Mouse (Mus musculus): ENCODE results near the gene Idh2.

GRCm38 (mm10) chr7:80081586-80082554 lies 33.3 kb downstream of the Idh2 start:
- TF ChIP-seq CTCF (IDR thresholded peaks at IDR 0.05; ENCODE audit: borderline replicate concordance, insufficient read depth, low read length) (no peak), POLR2A (IDR thresholded peaks at IDR 0.05; ENCODE audit: low read depth, low read length) (no peak)

Data from embryonic fibroblast, embryonic 13.5 days (primary cell).